10 mouse cellular contexts compared by ENCODE assay signal in the genomic region with DNA sequence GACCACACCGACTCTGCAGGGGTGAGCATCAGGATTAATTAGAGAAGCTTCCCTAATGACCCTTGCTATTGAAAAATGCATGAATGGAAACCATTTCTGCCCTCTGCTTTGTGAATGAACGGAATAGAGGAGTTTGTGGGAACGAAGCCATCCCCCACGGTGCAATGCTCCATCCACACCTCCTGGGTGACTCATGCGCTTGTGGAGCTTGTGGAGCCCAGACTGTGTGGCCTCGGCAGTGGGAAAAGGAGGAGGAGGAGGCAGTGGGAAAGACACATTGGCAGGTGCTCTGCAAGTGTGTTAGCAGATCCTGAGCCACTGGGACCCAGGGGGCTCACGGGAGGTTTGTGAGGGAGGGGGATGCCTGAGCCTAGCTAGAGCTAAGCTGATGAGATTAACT.
DNase-seq lines count a peak whose midpoint lies in the region; ATAC-seq and TF ChIP-seq lines count a peak whose summit lies in the region.
"Had no signal": no experiment of that assay in that cellular context is flagged by ENCODE, and none has a peak within 500 bp of the region (broad histone marks: within the 10 kb centered on the region; RNA-seq: fewer than 3 reads in every experiment).

No protein-coding gene starts in this region.

- WGBS in forebrain, embryonic 12.5 days: 9% methylated on average over 7 of the region's 7 CpGs
- WGBS in kidney, adult 2 months: 71% methylated on average over 7 of the region's 7 CpGs

- no peaks in the 10 kb centered on the region for H3K9me3 ChIP-seq in forebrain, embryonic 12.5 days
- H3K9me3 ChIP-seq: embryonic facial prominence, embryonic 15.5 days had no signal

- peaks cover 6% of the 10 kb centered on the region for H3K4me1 ChIP-seq in forebrain, embryonic 12.5 days
- no peaks in the 10 kb centered on the region for H3K4me1 ChIP-seq in kidney, adult 2 months (ENCODE audit: control insufficient read depth, insufficient read depth, low read length)
- H3K4me1 ChIP-seq: embryonic facial prominence, embryonic 15.5 days had no signal

- no peaks in the 10 kb centered on the region for H3K36me3 ChIP-seq in forebrain, embryonic 12.5 days (replicated peaks)
- H3K36me3 ChIP-seq in kidney, adult 2 months (ENCODE audit: control insufficient read depth, insufficient read depth, low read length): no peaks in the 10 kb centered on the region
- H3K36me3 ChIP-seq: embryonic facial prominence, embryonic 15.5 days had no signal

- H3K4me3 ChIP-seq in forebrain, embryonic 12.5 days (replicated peaks): no peak overlapping the region
- H3K4me3 ChIP-seq in kidney, adult 2 months (ENCODE audit: insufficient read depth, low read depth, low read length): no peak overlapping the region
- H3K4me3 ChIP-seq: embryonic facial prominence, embryonic 15.5 days had no signal

- H3K4me2 ChIP-seq in forebrain, embryonic 12.5 days: peak overlapping the region; percentile 15; the same call in 1 of the 2 replicates
- H3K4me2 ChIP-seq: embryonic facial prominence, embryonic 15.5 days had no signal

- H3K9ac ChIP-seq in forebrain, embryonic 12.5 days: no peak overlapping the region
- H3K9ac ChIP-seq: embryonic facial prominence, embryonic 15.5 days; liver, postnatal 0 days had no signal

- H3K27me3 ChIP-seq in forebrain, embryonic 12.5 days: peaks cover 46% of the 10 kb centered on the region
- H3K27me3 ChIP-seq in kidney, adult 2 months (replicated peaks; ENCODE audit: control insufficient read depth, insufficient read depth, low read length): no peaks in the 10 kb centered on the region
- H3K27me3 ChIP-seq: embryonic facial prominence, embryonic 15.5 days had no signal

- no peak for TF ChIP-seq CTCF in kidney, adult 2 months (conservative IDR thresholded peaks at IDR 0.05; ENCODE audit: insufficient read depth, insufficient read length, low read depth, low read length)

- peak; percentile 68 for ATAC-seq in forebrain, embryonic 12.5 days (ENCODE audit: low FRiP score)
- ATAC-seq in erythroblast, adult 5-6 weeks (replicated peaks; ENCODE audit: low FRiP score, poor library complexity, severe bottlenecking): no peak
- ATAC-seq: liver, postnatal 0 days had no signal

- DNase-seq in Muller cell, postnatal 12 days (ENCODE audit: inconsistent ontology term): peak; percentile 92
- peak; percentile 61 for DNase-seq in adrenal gland, adult 8-10 months
- peak; percentile 26 to 82 for DNase-seq in left cerebral cortex, adult 8-10 months (ENCODE audit: low spot score in 2 of 2)
- DNase-seq in kidney, adult 2 months: no peak
- no peak for DNase-seq in testis, postnatal 14 days (ENCODE audit: low spot score)
- DNase-seq in kidney, postnatal 36 days: no peak
- DNase-seq: liver, postnatal 0 days had no signal

- no peak overlapping the region for H3K27ac ChIP-seq in forebrain, embryonic 12.5 days
- H3K27ac ChIP-seq in kidney, adult 2 months (ENCODE audit: insufficient read depth, low read depth, low read length): no peak overlapping the region
- H3K27ac ChIP-seq: embryonic facial prominence, embryonic 15.5 days had no signal

- TF ChIP-seq POLR2A in kidney, adult 2 months (IDR thresholded peaks at IDR 0.05; ENCODE audit: low read depth, low read length): no peak

Comparison
In these comparisons a context has a peak if more than half of its experiments do, and no peak if none do; other contexts are left out.
1. DNase-seq: peak in Muller cell, postnatal 12 days (single experiment), adrenal gland, adult 8-10 months (single experiment) and left cerebral cortex, adult 8-10 months (2 of 2); none in kidney, adult 2 months (single experiment), testis, postnatal 14 days (single experiment) and kidney, postnatal 36 days (0 of 2).